Mouse (Mus musculus) layer of hippocampus, postnatal 25 days (tissue): Measurements from ENCODE around the gene Lrba. TPM values are rescaled to one million over a fixed set of nuclear protein-coding genes. Genes with fewer than 3 reads are reported as not detected.

Source experiments
- DNase-seq, 2 experiments: peaks; one replicate each; pipeline ENCODE4 v3.0.0; 2022; ENCODE audit warnings: mixed read lengths in 2 of 2, low spot score in 1 of 2; ENCODE audit errors: extremely low spot score in 1 of 2
- total RNA-seq, 2 experiments: library from RNA; stranded (reverse); gene quantifications; 2 replicates each; pipeline ENCODE4 v1.2.3; 2021

Gene Lrba
- total RNA-seq, 2 experiments from 2014 or later, result 23.9 to 27.4 TPM

DNA sequence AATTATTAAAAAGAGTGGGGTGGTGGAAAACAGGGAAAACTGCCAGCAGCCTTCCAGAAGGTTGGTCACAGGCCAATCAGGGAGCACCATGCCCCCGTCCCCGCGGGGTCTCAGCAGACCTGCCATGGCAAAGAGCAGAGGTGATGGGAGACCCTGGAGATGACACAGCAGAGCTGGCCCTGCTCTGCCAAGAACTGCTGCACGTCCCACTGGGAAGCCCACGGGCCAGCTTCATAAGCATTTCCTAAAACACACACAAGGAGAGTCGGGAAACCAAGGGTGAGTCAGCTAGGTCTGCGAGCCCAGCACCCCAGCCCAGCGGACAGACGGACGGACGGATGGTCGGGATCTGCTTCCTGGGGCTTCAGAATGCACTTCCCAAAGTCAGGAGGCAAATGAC, 561.8 kb downstream of the Lrba start:
- no peak for DNase-seq

DNA sequence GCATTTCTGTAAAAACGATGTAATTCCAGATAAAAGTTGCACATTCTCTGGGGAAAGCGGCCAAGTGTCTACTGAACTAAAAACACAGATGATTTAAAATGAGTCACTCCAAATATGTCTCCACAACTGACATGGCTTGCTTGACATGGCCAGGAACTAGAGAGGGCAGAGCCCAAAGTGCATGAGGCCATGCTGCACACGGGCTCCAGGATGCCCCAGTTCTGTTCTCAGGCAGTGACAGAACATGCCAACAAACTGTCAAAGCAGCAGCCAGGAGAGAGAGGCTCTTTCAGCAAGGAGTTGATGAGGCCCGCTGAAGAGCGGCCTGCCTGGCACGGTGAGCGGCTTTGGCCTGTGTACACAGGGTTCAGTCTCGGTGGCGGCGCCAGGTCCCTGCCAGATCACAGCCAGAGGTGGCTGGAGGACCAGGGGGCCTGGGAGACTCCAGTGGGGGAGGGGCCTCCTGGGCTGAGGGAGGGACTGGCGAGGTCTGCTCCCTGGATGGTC, 562.4 kb downstream of the Lrba start:
- peak in 1 of 2 experiments; percentile 48 for DNase-seq

DNA sequence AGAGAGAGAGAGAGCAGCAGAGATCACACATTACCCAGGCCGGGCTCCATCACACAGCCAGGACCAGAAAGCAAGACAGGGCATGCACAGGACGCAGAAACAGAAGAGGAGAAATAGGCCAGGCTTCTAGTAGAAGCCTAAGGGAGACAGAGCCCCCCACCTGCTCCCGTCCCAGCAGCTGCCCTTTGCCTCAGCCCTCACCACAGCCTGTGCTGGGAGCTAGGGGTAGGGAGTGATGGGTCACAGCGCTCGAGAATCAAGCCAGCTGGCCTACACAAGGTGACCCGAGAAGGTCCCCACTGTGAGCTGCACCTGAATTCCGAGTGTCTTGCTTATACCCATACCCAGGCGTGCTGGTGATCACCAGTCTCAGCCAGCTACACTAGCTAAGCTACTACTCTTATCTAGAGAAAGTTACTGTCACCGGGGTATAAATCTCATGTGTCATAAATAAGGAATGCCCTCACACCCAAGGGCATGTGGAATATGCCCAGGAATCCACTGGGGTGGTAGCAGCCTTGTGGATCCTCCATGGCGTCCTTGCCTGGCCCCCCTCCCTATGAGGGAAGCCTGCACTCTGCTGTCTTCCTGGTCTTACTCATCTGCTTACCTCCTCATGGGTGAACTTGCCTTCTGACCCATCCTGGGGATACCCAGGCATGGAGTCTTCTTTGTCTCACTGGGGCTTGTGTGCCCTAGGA, 563.1 kb downstream of the Lrba start:
- DNase-seq, result no peak

DNA sequence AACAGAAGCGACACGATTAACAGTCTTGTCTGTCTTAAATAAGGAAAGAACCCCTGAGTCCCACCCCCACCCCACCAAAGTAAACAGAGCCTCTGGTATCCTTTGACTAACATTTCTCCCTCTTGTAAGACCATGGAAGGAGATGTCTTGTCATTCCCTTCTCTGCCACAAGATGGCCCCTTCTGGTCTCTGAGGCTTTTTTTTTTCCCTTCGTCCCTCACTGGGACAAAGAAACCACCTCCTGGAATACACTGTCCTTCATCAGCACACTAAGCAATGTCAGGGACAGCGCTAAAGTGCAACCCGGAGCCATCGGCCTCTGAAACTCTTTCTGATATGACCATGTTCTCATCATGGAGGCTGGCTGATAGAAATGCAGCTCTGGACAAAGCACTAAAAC, 564.2 kb downstream of the Lrba start:
- peak in 1 of 2 experiments; percentile 76 for DNase-seq

DNA sequence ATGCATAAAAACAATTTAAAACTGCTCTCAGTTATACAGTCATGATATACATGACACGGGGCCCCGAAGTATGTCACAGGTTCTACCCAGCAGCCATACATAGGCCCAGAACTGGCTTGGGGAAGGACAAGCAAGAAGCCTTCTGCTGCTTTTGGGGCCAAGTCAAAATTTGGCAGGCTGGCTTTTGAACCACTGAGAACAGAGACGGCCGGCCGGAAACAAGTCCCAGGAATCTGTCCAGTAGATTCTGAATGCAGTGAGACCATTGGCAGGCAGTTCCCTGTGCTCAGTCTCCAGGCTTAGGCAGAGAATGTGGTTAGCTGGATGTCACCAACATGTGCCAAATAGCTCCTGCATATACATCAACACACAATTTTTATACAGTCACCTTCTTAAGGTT, 565.3 kb downstream of the Lrba start:
- no peak for DNase-seq

DNA sequence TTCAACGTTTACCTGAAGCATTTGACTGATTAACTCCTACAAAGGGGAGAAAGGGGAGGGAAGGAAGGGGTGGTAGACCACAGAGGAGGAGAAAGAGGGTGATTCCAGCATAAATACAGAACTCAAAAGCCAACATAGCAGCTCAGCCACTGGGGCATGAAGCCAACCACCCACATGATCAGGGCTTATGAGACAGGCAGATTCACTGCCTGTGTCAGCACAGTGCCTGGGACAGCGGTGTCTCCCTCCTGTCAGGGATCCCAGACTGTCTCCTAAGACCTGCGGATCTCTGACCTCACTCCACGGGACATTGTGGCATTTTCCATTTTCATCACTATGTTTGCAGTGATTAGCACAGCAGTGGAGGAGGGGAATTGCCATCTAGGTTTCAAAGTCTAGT, 568.8 kb downstream of the Lrba start:
- no peak for DNase-seq

DNA sequence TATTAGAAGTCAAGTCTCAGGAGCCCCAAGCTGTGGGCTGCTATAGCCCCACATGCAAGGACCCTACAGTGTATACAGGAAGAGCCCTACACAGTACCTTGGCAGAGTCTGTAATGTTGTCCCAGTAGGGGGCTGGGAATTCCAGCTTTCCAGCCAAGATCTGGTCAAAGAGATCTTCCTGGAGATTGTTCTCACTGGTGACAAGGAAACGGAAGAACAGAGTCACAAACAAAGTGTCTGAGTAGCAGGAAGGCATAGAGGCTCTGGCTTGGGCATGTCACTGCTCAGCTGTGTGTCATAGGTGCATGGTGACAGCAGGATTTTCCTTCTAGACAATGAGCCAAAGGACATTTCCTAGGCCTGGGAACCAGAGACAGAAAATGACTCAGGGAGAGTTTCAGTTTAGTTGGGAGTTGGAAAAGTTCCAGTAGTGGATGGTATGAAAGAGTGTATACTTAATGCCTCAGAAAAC, 569.3 kb downstream of the Lrba start:
- no peak for DNase-seq

DNA sequence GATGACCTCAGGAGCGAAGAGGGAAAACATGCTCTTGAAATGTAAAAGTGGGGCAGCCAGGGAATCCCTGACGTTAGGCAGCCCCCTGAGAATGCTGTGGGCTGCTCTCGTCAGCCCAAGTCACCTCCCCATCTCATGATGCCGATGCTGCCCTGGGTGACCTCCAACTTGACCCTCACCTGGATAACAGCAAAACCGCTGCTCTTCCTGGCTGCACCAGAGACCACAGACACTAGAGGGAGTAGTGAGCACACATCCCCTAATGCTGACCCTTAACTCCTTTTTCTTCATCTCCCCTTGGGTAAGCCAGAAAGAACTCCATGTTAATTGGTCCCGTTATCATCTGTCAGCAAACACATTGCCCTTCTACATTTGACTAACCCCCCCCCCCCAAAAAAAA, 572.2 kb downstream of the Lrba start:
- no peak for DNase-seq

DNA sequence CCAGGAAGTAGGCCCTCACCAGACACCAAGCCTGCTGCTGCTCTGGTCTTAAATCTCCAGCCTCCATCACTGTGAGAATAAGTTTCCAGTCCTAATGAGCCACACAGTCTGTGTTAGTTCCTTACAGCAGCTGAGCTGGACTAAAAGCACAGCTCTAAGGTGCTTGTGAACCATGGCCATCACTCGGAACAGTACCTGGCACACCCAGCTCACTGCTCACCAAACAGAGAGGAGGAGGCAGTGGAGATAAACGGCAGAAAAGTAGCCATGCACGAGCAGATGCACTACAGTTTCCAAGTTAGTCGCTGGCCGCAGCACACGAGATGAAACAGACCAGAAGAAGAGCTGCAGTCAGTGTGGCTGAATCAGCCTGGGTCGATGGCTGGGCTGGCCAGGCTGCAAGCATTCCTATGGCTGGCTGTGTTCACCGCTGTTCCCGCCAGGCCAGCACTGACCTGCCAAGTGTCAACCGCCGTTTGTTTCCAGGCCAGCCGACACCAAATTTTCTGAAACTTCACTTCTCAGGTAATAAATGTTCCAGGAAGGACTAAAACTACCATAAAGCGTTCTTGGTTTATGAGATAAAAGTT, 573.5 kb downstream of the Lrba start:
- DNase-seq, result no peak

DNA sequence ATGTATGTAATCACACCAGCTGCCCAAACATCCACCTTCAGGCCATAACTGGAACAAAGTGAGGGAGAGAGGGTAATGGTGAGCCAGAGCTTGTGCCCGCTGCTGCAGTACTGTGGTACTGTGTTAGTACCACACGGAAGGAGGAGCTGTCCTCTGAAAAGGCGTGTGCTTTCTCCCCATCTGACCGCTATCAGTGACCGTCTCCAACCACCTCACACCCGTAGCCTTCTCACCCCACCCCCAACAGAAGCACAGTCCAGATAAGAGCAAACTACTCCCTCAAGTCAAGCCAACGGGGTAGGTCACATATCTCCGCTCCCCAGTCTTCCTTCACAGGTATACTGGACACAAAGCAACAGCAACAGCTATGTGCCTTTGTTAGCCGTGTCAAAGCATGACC, 574.6 kb downstream of the Lrba start:
- no peak for DNase-seq

DNA sequence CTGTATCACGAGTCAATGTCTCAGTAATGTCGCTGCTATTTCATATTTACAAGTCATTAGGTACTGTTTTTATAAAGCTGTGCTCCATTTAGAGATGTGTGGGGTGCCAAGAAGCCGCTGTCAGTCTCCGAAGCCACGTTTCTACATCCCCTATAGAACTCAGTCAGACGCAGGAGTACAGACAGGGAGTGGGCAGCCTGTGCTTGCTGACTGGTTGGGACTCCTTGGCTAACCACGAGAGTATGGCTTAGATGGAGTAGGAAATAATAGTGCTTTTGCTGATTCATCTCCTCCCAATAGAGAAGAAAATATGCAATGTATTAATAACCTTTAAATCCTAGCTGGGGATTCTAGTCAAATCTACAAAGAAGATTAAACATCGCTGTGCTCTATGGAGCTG, 576.4 kb downstream of the Lrba start:
- DNase-seq, result no peak

DNA sequence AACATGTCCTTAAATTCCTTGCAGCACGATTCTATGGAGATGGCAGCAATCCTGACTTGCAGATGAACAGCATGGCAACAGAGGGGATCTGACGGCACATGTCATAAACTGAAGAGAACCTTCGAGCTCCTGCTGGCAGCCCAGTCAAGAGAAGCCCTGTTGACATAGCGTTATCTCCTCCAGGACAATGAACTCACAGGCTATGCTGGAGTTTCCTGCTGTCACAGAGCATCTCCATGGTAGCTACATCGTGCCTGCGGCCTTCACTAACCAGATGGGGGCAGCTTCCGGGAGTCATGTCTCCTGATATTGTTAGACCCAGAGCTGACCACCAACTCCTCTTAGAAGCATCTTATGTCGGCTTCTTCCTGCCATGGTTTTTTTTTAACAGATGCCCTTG, 578.3 kb downstream of the Lrba start:
- DNase-seq, result no peak

DNA sequence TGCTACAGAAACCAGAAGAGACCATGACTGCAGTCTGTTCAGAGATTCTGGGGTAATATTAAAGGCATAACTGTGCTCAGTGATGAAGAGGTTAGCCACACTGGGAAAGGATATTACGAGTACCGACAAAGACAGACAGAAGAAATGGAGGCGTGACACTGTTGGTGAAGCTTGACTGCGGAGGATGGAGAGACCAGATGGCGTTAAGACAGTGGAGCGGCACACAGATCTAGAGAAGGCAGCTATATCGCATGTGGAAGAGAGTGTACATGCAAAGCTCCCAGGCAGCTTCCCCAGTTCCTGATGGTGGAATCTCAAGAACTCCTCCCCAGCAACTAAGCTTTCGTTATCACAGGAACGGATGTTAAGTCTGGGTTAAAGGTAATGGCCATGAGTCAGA, 579.8 kb downstream of the Lrba start:
- no peak for DNase-seq

DNA sequence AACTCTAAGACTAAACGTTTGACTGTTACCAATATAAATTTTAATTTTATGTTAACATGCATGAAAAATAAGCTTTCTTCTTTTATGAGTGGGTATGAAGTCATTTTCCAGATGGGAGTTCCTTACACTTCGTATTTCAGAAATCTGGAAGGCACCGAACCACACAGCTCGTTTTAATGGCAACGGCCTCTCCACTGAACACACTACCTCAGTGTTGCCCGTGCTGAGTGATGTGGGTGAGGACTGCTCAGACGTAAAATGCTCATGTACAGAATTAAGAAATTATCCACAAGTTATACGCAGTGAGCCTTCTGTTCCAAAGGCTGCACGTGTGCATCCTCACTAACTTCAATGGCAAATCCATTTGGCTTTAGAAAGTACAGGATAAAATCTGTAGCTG, 582.4 kb downstream of the Lrba start:
- DNase-seq, result no peak

DNA sequence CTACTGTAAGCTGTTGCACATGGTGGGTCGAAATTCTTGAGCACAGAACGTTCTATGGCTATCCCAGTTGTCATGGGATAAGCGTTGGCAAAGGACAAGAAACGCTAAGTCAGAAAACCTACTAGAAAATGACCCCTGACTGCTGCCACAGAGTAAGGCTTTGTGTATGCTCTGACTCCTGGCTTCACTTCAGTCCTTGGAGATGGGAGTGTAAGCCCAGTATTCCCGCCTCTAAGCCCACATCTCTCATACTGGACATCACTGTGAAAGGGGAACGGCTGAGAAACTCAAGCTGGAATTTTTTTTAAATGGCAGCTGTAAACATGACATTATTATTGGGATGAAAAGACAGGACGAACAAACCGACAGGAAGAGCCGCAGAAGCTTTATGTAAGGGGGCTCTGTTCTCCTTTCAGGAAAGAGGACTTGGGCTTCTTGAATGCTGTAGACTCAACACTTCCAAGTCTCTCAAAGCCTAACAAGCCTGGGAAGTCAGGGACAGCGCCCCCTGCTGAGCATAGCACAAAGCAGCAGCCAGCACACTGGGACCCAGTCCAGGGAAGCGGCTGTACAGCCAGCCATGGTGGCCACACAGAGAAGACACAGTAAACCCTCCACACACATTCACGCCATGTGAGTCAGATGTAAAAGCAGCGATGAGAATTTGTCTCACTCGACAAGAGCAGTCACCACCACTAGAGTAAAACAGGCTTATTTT, 583.4 kb downstream of the Lrba start:
- peak in 1 of 2 experiments; percentile 71 for DNase-seq

DNA sequence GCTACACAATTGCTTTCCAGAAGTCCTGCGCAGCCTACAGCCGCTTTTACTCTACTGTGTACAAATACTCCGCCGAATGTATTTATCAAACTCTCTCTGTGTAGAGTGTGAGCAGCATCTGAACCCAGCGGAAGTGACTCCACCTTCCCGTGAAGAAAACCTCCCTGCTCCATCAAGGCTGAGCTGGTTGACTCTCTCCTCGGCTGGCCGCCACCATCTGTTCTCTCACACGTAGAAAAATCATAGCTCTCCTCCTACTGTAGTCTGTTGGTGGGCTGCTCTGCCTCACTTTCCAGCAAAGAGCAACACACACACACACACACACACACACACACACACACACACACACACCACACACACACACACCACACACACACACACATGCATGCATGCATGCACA, 584.7 kb downstream of the Lrba start:
- DNase-seq, result no peak

DNA sequence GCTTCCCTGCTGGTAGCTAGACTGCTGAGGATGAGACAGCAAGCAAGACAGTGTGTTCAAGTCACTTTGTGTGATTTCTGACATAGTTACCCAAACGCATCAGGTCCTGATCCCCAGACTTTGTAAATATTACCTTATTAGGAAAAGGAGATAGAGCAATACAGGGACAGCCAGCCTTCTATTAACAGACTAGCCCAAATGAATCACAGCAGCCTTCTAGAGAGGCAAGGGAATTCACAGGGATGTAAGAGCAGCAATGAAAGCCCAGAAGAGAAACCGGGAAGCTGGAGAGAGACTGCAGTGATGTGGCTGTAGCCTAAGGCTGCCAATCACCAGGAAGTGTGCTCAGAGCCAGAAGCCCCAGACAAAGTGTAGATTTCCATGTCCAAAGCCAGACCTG, 585.2 kb downstream of the Lrba start:
- no peak for DNase-seq

DNA sequence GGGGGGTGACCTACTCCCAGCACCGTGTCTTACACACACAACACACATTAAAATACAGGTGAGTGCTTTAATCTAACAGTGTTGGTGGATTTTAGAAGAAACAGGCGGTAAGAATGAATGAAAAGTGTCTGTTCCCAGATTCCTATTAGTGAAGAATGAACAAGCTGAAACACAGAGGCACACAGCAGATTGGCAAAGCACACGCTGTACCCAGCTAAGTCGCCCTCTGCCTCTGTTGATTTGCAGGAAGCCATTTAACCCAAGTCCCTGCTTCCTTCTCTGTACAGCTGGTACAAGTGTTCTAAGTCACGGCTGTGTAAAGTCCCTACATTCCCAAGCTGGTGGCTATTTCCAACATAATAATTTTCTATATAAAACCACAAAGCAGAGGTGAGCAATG, 586.4 kb downstream of the Lrba start:
- no peak for DNase-seq

DNA sequence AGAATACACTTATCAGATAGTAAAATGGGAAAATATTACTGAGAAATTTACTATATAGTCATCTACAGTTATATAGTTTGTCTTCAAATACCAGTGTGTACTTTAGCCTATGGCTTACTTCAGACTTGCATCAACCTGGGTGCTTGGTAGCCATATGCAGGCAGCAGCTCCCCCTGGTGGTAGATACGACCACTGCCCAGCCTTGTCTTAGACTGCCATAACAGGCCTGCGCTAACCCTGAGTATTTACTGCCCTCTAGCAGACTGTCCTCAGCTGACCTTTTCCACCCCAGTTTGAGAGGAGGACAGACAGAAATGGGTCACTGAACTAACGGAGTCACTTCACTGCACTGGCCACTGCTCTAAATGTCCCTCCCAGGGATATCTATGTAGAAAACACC, 588.2 kb downstream of the Lrba start:
- peak in 1 of 2 experiments; percentile 77 for DNase-seq

DNA sequence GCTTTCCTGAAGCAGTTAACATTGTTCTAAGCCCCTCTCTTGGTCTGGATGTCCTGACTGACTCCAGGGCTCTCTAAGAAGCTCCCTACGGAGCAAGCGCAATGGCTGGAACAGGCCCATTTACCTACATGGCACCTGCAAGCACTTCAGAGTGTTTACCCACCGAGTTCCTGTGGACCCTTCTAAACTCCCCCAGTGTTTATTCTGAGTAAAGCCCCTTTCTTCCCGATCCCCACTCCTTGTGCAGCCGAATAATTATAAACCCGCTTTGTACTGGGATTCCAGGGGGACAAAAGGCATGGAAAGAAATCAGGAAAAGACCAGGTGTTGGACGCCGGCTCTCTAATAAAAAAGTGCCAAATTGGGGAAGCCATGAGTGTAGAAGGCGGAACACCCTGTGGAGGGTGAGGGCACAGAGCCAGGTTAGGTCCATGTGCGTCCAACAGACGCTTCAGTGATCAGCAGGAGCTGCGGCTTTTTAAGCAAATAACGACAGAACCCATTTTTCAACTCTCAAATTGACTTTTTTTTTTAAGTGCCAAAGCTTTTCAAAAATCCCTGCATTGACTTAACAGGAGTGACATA, 593.6 kb downstream of the Lrba start:
- no peak for DNase-seq

DNA sequence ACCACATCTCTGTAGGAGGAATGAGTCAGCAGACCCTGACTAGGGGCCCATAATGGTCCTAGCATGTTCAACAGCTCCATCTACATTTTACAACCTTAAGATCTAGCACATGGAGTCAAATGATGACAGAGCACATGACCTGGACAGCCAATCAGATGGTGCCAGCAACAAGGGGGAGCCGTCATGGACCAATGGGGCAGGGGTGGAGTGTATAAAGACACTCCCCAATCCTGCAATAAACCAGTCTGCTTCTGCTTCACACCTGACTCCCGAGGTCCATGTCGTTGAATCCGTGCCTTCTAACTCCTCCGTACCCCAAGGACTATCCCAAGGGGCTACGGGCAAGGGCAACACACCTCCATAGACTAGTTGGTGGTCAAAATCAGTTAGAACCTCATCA, 594.9 kb downstream of the Lrba start:
- no peak for DNase-seq
